Mouse (Mus musculus) layer of hippocampus, adult 2 months (tissue): Measurements from ENCODE around the gene Serpina3m. TPM values are rescaled to one million over a fixed set of nuclear protein-coding genes. Genes with fewer than 3 reads are reported as not detected.
A peak's percentile ranks its signal among the peaks of the same experiment; 100 is the strongest.

ENCODE experiments used
- DNase-seq, 2 experiments: peaks; one replicate each; pipeline ENCODE4 v3.0.0; 2022; ENCODE audit warnings: low spot score in 2 of 2
- H3K27ac ChIP-seq: fragments of 200-600 bp; 2 replicates; pipeline ENCODE4 v1.8.1; 2022
- H3K4me3 ChIP-seq: fragments of 200-600 bp; 2 replicates; pipeline ENCODE4 v1.8.1; 2022; ENCODE audit warnings: mild to moderate bottlenecking
- CTCF ChIP-seq: fragments of 200-600 bp; conservative IDR thresholded peaks from 2 replicates; pipeline ENCODE4 v1.8.1; 2022; ENCODE audit warnings: antibody characterized with exemption, mild to moderate bottlenecking, moderate library complexity
- total RNA-seq, 2 experiments: library from RNA; stranded (reverse); gene quantifications; 2 replicates each; pipeline ENCODE4 v1.2.3; 2021

Serpina3m gene
- total RNA-seq, 2 experiments from 2014 or later: 0.56 to 0.79 TPM

GRCm38 (mm10) chr12:104415625-104416315 lies 77.5 kb downstream of the Serpina3m start:
- no peak for TF ChIP-seq CTCF
- Histone ChIP-seq H3K4me3 (no peak overlapping the region), H3K27ac (peak overlapping the region; percentile 61; the same call in 1 of the 2 replicates)
- DNase-seq: peak; percentile 77 to 87

GRCm38 (mm10) chr12:104418340-104419135 lies 80.3 kb downstream of the Serpina3m start:
- H3K27ac ChIP-seq: no peak overlapping the region; the same call in 1 of the 2 replicates

GRCm38 (mm10) chr12:104419136-104419462 lies 80.8 kb downstream of the Serpina3m start:
- peak; percentile 71 for TF ChIP-seq CTCF
- Histone ChIP-seq H3K4me3 (no peak overlapping the region), H3K27ac (no peak overlapping the region; the same call in 1 of the 2 replicates)
- DNase-seq: no peak

More at GRCm38 (mm10) chr12:104418340-104419135, 80.3 kb downstream of the Serpina3m start:
- no peak overlapping the region; the same call in 1 of the 2 replicates for H3K4me3 ChIP-seq
- TF ChIP-seq CTCF: peak; percentile 78
- DNase-seq: peak; percentile 70 to 93

- Histone ChIP-seq H3K4me3 (no peak overlapping the region), H3K27ac (no peak overlapping the region)
- no peak for DNase-seq
- no peak for TF ChIP-seq CTCF
Observed at GRCm38 (mm10) chr12:104422615-104423392, 84.5 kb downstream of the Serpina3m start.

- no peak overlapping the region for H3K4me3 ChIP-seq
- DNase-seq: peak in 1 of 2 experiments; percentile 40
- no peak for TF ChIP-seq CTCF
- peak overlapping the region; percentile 81; the same call in 1 of the 2 replicates for H3K27ac ChIP-seq
Observed at GRCm38 (mm10) chr12:104425591-104425990, 87.3 kb downstream of the Serpina3m start.

GRCm38 (mm10) chr12:104426915-104427314 lies 88.6 kb downstream of the Serpina3m start:
- Histone ChIP-seq H3K4me3 (no peak overlapping the region), H3K27ac (no peak overlapping the region)
- peak; percentile 86 for TF ChIP-seq CTCF
- DNase-seq: peak in 1 of 2 experiments; percentile 47

DNA sequence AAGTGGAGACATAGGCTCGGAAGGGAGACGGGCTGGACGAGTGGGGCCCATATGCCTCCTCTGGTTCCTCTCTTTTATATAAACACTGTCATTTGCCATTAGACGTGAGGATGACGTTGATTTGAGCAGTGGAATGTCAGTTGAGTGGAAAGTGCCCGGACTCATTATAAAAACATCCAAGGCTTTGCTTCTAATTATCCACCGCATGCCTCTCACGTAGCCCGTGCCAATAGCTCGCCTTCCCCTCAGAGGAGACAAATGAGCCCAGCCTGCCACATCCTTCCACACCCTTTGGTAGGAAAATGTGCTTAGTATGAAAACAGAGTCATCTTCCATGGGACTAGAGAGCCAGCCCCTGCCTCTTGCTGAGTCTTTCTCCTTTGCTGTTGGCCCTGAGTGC lies 93.1 kb downstream of the Serpina3m start:
- DNase-seq: no peak
- no peak for TF ChIP-seq CTCF
- Histone ChIP-seq H3K27ac (no peak overlapping the region), H3K4me3 (no peak overlapping the region)

DNA sequence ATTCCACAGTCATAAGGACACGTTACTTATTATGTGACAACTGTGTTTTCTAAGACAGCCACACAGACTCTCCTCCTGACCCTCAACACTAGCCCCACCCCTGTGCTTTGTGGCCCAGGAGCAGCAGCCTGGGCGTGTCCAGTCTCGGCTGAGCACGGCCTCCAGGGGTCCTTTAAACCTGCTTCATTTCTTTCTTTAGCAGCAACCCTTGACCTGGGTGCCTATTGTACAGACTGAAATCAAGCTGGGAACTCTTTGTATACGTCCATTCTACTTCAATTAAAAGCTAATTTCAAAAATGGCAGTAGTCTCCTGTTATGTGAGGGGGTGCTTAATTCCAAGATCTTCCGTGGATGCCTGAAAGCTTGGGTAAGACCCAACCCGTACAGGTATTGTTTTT lies 94.9 kb downstream of the Serpina3m start:
- Histone ChIP-seq H3K27ac (no peak overlapping the region), H3K4me3 (no peak overlapping the region)
- no peak for TF ChIP-seq CTCF
- DNase-seq: no peak

- Histone ChIP-seq H3K4me3 (no peak overlapping the region), H3K27ac (no peak overlapping the region)
- no peak for DNase-seq
- TF ChIP-seq CTCF: no peak
Observed at GRCm38 (mm10) chr12:104433951-104434735, 95.9 kb downstream of the Serpina3m start.

DNA sequence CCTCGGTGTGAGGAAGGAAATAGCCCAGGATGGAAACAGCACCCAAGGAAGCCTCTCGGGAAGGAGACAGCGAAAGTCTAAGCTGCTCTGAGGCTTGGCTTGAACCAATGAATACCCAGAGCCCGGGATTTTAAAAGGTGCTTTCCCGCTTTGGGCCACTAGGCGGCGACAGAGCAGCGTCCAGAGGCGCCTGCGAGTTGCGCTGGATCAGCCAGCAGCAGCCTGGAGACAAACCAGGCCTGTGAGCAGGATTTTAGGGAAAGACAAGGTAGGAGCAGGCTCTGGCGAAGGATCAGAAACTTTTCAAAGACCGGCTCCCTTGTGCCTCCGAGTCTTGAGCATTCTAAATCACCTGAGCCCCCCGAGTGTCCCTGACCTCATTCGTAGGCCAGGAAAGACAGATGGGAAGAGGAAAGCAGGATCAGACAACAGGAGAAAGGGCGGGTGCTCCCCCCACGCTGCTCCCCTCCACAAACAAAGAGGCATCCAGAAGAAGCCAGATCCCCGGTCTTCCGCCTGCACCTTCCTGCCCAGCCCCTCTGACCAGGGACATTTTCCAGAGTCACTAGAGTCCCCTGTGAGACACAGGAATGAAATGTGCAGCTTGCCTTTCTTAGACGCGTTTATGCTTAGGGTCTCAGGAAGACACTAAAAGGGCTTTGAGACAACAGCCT lies 101.9 kb downstream of the Serpina3m start:
- TF ChIP-seq CTCF: peak; percentile 99
- no peak overlapping the region for H3K27ac ChIP-seq
- peak; percentile 81 to 93 for DNase-seq
- no peak overlapping the region for H3K4me3 ChIP-seq

DNA sequence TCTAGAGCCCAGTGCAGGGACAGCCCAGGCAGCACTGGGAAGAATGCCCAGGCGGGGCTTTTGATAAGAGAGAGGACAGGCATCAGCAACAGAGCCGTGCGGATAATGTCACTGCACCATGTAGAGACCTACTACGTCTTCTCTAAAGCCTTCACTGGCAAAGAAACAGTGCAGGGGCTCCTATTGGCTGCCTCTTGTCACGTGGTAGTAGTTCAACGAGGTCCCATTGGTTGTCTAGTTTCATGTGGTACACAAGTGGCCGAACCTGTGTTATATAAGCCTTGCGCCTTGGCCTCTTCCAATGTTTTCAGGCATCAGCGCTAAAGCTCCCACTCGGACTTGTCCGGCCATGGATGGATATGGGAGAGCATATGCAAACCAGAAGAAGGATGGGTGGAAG lies 105.4 kb downstream of the Serpina3m start:
- Histone ChIP-seq H3K4me3 (no peak overlapping the region), H3K27ac (no peak overlapping the region)
- no peak for TF ChIP-seq CTCF
- DNase-seq: no peak

Other genes with a start within 250 kb of the Serpina3m start
- not detected for gene Serpina5, start 237.4 kb upstream of the Serpina3m start, total RNA-seq
- gene Serpina3a, start 225.8 kb upstream of the Serpina3m start, total RNA-seq: not detected
- gene Serpina3b, start 210.5 kb upstream of the Serpina3m start, total RNA-seq: not detected
- under 1 TPM; 0.23 to 0.37 TPM for gene Serpina3c, start 184.6 kb upstream of the Serpina3m start, total RNA-seq
- gene Serpina3f, start 123.9 kb upstream of the Serpina3m start, total RNA-seq: not detected
- 1 to 10 TPM; 1.1 to 1.4 TPM for gene Serpina3g, start 102.2 kb upstream of the Serpina3m start, total RNA-seq
- 1 to 10 TPM in 1 of 2 experiments, not detected in 1; 1.5 TPM for gene Serpina3i, start 75.4 kb upstream of the Serpina3m start, total RNA-seq
- gene Serpina3j, start 23.9 kb upstream of the Serpina3m start, total RNA-seq: not detected
- gene Serpina3k, start within 50 bp of the Serpina3m start, total RNA-seq: not detected
- gene Serpina3n, start 68.2 kb downstream of the Serpina3m start, total RNA-seq: 10 to 100 TPM; 79.6 to 81.5 TPM
- not detected for gene Gsc, start 134.8 kb downstream of the Serpina3m start, total RNA-seq